Mouse (Mus musculus): ENCODE data around the gene Sytl3. TPM values are rescaled to one million over a fixed set of nuclear protein-coding genes. Genes with fewer than 3 reads are reported as not detected.
A peak's percentile ranks its signal among the peaks of the same experiment; 100 is the strongest.
"Not testable (repeated sequence)": the region's sequence is repeated elsewhere in the genome, so short reads cannot be mapped to it uniquely, and the experiment has no call there.

Sytl3 gene
- total and polyA plus RNA-seq, 2 experiments: 0.18 TPM; not detected in 1

- H3K4me1 ChIP-seq (ENCODE audit: control insufficient read depth, insufficient read depth, low read length); H3K36me3 ChIP-seq (ENCODE audit: control insufficient read depth, insufficient read depth, low read length); H3K27me3 ChIP-seq (ENCODE audit: control insufficient read depth, insufficient read depth, low read length); H3K79me2 ChIP-seq (ENCODE audit: control insufficient read depth, insufficient read depth, low read length): not testable (repeated sequence)
- 3% methylated on average over 24 of the region's 33 CpGs for WGBS
- H3K9ac ChIP-seq (ENCODE audit: low read depth, low read length): peak within 1 kb of the TSS; percentile 51
- H3K4me3 ChIP-seq (ENCODE audit: insufficient read depth, low read depth, low read length): peak within 1 kb of the TSS; percentile 64
- peak within 1 kb of the TSS; percentile 36; the same call in 1 of the 2 replicates for H3K27ac ChIP-seq (replicated peaks; ENCODE audit: insufficient read depth, low read depth, low read length)
- peak; percentile 8 for DNase-seq (ENCODE audit: extremely low read depth, low read depth, low spot score)
These were observed 3.2 kb upstream of the Sytl3 start, which contains the start of gene Dynlt1f for GRCm38 (mm10) chr17:6655567-6656281. TSS of gene Dynlt1f (minus strand) at chr17:6655900.

DNA sequence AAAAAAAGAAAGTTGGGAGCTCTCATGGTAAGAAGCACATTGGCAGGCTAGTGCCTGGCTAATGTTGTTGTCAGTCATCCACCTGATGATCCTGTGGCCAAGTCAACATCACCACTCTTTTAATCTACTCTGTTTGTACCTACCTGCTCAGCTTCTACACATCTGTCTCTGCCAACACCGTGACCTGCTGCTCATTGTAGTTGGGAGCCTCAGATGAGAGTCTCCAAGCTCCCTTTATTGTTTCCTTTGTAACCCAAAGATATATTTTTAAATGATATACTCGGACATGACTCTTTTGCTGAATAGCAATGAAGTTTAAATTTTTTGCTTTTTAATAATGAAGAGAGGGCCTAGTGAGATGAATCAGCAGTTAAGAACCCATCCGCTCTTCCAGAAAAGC is 2.4 kb upstream of the Sytl3 start:
- 98% methylated on average over 3 of the region's 3 CpGs for WGBS
- not testable (repeated sequence) for H3K9ac ChIP-seq (ENCODE audit: low read depth, low read length); H3K4me3 ChIP-seq (ENCODE audit: insufficient read depth, low read depth, low read length); H3K4me1 ChIP-seq (ENCODE audit: control insufficient read depth, insufficient read depth, low read length); DNase-seq (ENCODE audit: extremely low read depth, low read depth, low spot score); H3K79me2 ChIP-seq (ENCODE audit: control insufficient read depth, insufficient read depth, low read length); H3K36me3 ChIP-seq (ENCODE audit: control insufficient read depth, insufficient read depth, low read length); H3K27ac ChIP-seq (replicated peaks; ENCODE audit: insufficient read depth, low read depth, low read length); H3K27me3 ChIP-seq (ENCODE audit: control insufficient read depth, insufficient read depth, low read length)

GRCm38 (mm10) chr17:6660589-6660988 is 1.7 kb downstream of the Sytl3 start:
- not testable (repeated sequence) for H3K4me3 ChIP-seq (ENCODE audit: insufficient read depth, low read depth, low read length); H3K27ac ChIP-seq (replicated peaks; ENCODE audit: insufficient read depth, low read depth, low read length); H3K9ac ChIP-seq (ENCODE audit: low read depth, low read length); H3K79me2 ChIP-seq (ENCODE audit: control insufficient read depth, insufficient read depth, low read length); H3K36me3 ChIP-seq (ENCODE audit: control insufficient read depth, insufficient read depth, low read length); DNase-seq (ENCODE audit: extremely low read depth, low read depth, low spot score); H3K27me3 ChIP-seq (ENCODE audit: control insufficient read depth, insufficient read depth, low read length); H3K4me1 ChIP-seq (ENCODE audit: control insufficient read depth, insufficient read depth, low read length)
- WGBS: 28% methylated on average over 6 of the region's 6 CpGs

DNA sequence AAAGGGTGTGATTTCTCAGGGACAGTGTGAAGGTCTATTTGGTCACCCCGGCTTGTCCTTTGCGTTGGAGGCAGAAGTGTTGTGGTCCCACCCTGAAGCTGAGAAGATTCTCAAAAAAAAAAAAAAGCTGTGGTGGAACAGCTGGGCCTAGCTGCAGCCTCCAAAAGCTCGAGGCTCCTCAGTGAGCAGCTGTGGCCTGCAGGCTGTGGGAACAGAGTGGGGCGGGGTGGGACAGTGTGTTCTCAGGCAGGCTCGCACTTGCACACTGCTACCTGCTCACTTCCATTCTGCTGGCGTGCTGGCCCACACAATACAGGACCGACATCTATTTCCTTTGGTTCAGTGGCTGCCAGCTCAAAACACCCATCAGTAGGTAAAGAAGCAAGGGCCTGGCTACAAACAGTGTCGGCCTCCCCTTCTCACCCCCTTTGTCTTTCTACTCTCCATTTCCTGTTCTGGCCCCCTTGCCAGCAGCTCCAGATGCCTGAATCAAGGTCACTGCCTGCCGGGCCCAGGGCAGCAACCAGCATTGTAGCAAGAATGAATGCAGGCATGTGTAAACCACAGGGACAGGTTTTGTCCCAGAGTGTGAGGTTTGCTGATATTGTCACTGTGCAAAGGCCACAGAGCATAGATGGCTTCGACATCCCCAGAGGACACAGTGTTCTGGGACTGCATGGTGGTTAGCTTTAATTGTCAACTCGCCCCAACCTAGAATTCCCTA is 2.4 kb downstream of the Sytl3 start:
- not testable (repeated sequence) for H3K4me3 ChIP-seq (ENCODE audit: insufficient read depth, low read depth, low read length); H3K79me2 ChIP-seq (ENCODE audit: control insufficient read depth, insufficient read depth, low read length); H3K9ac ChIP-seq (ENCODE audit: low read depth, low read length); H3K27ac ChIP-seq (replicated peaks; ENCODE audit: insufficient read depth, low read depth, low read length); H3K36me3 ChIP-seq (ENCODE audit: control insufficient read depth, insufficient read depth, low read length); H3K27me3 ChIP-seq (ENCODE audit: control insufficient read depth, insufficient read depth, low read length); H3K4me1 ChIP-seq (ENCODE audit: control insufficient read depth, insufficient read depth, low read length); DNase-seq (ENCODE audit: extremely low read depth, low read depth, low spot score)
- WGBS: 55% methylated on average over 9 of the region's 11 CpGs

DNA sequence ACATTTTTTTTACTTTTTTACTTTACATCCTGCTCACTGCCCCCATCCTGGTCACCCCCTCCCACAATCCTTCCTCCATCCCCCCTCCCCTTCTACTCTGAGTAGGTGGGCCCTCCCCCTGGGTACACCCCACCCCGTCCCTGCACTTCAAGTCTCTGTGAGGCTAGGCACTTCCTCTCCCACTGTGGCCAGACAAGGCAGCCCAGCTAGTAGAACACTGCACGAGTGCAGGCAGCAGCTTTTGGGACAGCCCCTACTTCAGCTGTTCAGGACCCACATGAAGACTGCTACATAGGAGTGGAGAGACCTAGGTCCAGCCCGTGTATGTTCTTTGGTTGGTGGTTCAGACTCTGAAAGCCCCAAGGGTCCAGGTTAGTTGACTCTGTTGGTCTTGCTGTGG is 3.9 kb downstream of the Sytl3 start:
- H3K27me3 ChIP-seq (ENCODE audit: control insufficient read depth, insufficient read depth, low read length); H3K79me2 ChIP-seq (ENCODE audit: control insufficient read depth, insufficient read depth, low read length); H3K36me3 ChIP-seq (ENCODE audit: control insufficient read depth, insufficient read depth, low read length); H3K4me3 ChIP-seq (ENCODE audit: insufficient read depth, low read depth, low read length); H3K4me1 ChIP-seq (ENCODE audit: control insufficient read depth, insufficient read depth, low read length); DNase-seq (ENCODE audit: extremely low read depth, low read depth, low spot score); H3K9ac ChIP-seq (ENCODE audit: low read depth, low read length); H3K27ac ChIP-seq (replicated peaks; ENCODE audit: insufficient read depth, low read depth, low read length): not testable (repeated sequence)
- WGBS: 70% methylated on average over 3 of the region's 3 CpGs

- WGBS: 97% methylated on average over 4 of the region's 5 CpGs
- H3K27me3 ChIP-seq (ENCODE audit: control insufficient read depth, insufficient read depth, low read length); H3K27ac ChIP-seq (replicated peaks; ENCODE audit: insufficient read depth, low read depth, low read length); H3K36me3 ChIP-seq (ENCODE audit: control insufficient read depth, insufficient read depth, low read length); H3K9ac ChIP-seq (ENCODE audit: low read depth, low read length); H3K79me2 ChIP-seq (ENCODE audit: control insufficient read depth, insufficient read depth, low read length); DNase-seq (ENCODE audit: extremely low read depth, low read depth, low spot score); H3K4me3 ChIP-seq (ENCODE audit: insufficient read depth, low read depth, low read length); H3K4me1 ChIP-seq (ENCODE audit: control insufficient read depth, insufficient read depth, low read length): not testable (repeated sequence)
These were observed 6.5 kb downstream of the Sytl3 start for GRCm38 (mm10) chr17:6665389-6665788.

DNA sequence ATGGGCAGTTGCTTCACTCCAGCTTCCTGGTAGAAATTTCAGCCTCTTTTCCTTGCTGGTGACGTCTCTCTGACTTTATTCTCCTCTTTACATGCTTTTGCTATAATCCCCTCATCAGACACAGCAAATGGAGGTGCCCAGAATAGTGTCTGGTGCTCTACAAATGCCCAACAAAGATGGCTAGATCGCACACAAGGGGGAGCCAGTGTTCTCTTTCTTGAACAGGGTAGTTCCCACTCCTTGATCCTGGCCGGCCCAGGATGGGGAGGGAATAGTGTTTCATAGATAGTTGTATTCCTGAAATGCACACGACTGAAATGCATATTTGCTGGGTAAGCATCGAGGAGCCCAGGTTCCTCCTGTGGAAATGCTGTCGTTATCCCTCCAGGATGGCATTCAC is 9.6 kb downstream of the Sytl3 start:
- no CpG with 5 or more reads among the region's 6 CpGs for WGBS
- not testable (repeated sequence) for H3K79me2 ChIP-seq (ENCODE audit: control insufficient read depth, insufficient read depth, low read length); H3K27me3 ChIP-seq (ENCODE audit: control insufficient read depth, insufficient read depth, low read length); H3K27ac ChIP-seq (replicated peaks; ENCODE audit: insufficient read depth, low read depth, low read length); H3K9ac ChIP-seq (ENCODE audit: low read depth, low read length); H3K4me3 ChIP-seq (ENCODE audit: insufficient read depth, low read depth, low read length); H3K36me3 ChIP-seq (ENCODE audit: control insufficient read depth, insufficient read depth, low read length); H3K4me1 ChIP-seq (ENCODE audit: control insufficient read depth, insufficient read depth, low read length); DNase-seq (ENCODE audit: extremely low read depth, low read depth, low spot score)

GRCm38 (mm10) chr17:6674297-6674696 is 15.4 kb downstream of the Sytl3 start:
- H3K79me2 ChIP-seq (ENCODE audit: control insufficient read depth, insufficient read depth, low read length); H3K9ac ChIP-seq (ENCODE audit: low read depth, low read length): not testable (repeated sequence)
- 55% methylated on average over 5 of the region's 5 CpGs for WGBS

DNA sequence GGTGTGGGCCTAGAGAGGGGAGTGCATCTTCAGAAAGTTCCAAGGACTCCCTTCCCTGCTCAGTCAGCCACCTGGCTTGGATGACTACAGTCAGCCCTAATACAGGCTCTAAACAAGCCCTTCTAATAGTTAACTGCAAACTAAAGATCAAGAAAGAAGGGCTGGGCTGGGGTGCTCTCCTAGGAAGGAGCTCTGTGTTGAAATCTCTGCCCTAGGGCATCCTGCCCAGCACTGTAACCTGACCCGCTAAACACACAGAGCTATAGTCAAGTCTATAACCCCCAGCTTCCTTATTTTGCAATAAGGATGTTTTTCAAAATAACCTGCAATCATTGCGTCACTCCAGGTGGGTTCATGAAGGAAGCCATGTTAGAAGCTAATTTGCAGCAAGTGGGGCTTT is 19.2 kb downstream of the Sytl3 start:
- WGBS: 40% methylated on average over 1 of the region's 2 CpGs
- H3K4me3 ChIP-seq (ENCODE audit: insufficient read depth, low read depth, low read length); H3K4me1 ChIP-seq (ENCODE audit: control insufficient read depth, insufficient read depth, low read length); H3K36me3 ChIP-seq (ENCODE audit: control insufficient read depth, insufficient read depth, low read length); H3K27ac ChIP-seq (replicated peaks; ENCODE audit: insufficient read depth, low read depth, low read length); H3K9ac ChIP-seq (ENCODE audit: low read depth, low read length); H3K27me3 ChIP-seq (ENCODE audit: control insufficient read depth, insufficient read depth, low read length); DNase-seq (ENCODE audit: extremely low read depth, low read depth, low spot score); H3K79me2 ChIP-seq (ENCODE audit: control insufficient read depth, insufficient read depth, low read length): not testable (repeated sequence)

More at GRCm38 (mm10) chr17:6674297-6674696, 15.4 kb downstream of the Sytl3 start:
- not testable (repeated sequence) for H3K27me3 ChIP-seq (ENCODE audit: control insufficient read depth, insufficient read depth, low read length); H3K27ac ChIP-seq (replicated peaks; ENCODE audit: insufficient read depth, low read depth, low read length); H3K36me3 ChIP-seq (ENCODE audit: control insufficient read depth, insufficient read depth, low read length); H3K4me3 ChIP-seq (ENCODE audit: insufficient read depth, low read depth, low read length); H3K4me1 ChIP-seq (ENCODE audit: control insufficient read depth, insufficient read depth, low read length); DNase-seq (ENCODE audit: extremely low read depth, low read depth, low spot score)

All from liver, adult 2 months (tissue).